Mouse (Mus musculus) lung, postnatal 14 days (tissue): ENCODE results near the gene Cad.

Experiments
- DNase-seq: peaks from one replicate; pipeline ENCODE4 v3.0.0; 2021

Cad gene

GRCm38 (mm10) chr5:31071059-31071458, 16.5 kb downstream of the Cad start:
- DNase-seq: no peak

GRCm38 (mm10) chr5:31071821-31072220, 17.2 kb downstream of the Cad start:
- no peak for DNase-seq

- DNase-seq: no peak
These were observed 18.6 kb downstream of the Cad start for GRCm38 (mm10) chr5:31073176-31073575.

DNA sequence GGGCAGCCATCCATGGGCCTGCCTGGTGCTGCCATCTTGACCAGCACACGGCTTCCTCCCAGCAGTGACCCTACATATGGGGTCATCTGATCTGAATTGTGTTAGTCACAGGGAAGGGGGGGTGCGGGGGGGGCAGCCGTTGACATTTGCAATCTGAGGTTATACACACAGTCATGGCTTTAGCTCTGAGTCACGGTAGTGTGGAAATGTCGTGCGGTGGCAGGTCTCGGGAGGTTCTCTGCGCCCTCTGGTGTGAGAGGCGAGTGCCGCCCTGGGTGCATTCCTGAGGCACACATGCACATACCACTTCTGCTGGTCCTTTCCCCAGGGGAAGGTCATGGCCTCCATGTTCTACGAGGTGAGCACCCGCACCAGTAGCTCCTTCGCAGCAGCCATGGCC, 21.8 kb downstream of the Cad start:
- no peak for DNase-seq

- peak; percentile 33 for DNase-seq
These were observed 25.6 kb downstream of the Cad start for GRCm38 (mm10) chr5:31080059-31080794.

DNA sequence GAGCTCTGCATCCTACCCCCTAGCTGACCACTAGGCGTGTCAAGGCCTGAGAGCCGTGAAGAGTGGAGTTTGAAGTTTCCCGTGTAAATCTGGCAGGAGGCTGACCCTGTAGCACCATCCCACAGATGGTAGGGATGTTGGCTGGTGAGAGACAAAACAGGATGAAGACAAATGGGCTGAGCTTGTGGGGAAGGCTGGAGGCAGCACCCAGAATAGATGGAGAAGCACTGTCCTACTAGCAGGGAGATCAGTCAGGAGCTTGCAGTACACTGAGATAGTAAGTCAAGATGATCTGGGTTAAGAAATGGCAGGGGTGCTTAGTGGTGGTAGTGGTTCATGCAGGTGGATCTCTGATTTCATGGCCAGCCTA, 26.2 kb downstream of the Cad start:
- DNase-seq: no peak

DNA sequence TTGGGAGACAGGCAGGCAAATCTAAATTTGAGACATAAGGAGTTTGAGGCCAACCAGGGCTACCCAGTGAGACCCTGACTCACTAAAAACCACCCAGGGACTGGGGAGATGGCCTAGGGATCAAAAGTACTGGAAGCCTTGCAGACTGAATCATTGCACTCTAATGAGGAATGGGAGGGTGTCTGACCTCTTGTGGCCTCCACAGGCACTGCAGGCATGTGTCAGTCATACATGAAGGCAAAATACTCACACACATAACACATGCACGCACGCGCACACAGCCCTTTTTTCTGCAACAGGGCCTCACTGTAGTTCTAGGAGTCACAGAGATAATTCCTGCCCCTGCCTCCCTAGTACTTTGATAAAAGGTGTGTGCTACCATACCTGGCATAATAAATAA, 26.8 kb downstream of the Cad start:
- peak; percentile 57 for DNase-seq

DNA sequence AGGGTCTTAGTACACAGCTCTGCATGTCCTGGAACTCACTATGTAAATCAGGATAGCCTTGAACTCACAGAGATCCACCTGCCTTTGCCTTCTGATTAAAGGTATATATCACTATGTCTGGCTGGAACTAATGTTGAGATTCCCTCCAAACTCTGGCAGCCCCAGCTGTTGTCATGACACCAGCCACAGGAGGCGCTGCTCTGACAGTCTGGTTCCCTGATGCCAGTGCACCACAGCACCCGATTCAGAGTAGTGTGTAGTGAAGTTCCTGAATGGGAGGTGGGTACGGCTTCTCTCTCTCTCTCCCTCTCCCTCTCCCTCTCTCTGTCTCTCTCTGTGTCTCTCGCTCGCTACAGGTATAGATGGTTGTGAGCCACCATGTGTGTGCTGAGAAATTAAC, 27.8 kb downstream of the Cad start:
- DNase-seq: peak; percentile 72

DNA sequence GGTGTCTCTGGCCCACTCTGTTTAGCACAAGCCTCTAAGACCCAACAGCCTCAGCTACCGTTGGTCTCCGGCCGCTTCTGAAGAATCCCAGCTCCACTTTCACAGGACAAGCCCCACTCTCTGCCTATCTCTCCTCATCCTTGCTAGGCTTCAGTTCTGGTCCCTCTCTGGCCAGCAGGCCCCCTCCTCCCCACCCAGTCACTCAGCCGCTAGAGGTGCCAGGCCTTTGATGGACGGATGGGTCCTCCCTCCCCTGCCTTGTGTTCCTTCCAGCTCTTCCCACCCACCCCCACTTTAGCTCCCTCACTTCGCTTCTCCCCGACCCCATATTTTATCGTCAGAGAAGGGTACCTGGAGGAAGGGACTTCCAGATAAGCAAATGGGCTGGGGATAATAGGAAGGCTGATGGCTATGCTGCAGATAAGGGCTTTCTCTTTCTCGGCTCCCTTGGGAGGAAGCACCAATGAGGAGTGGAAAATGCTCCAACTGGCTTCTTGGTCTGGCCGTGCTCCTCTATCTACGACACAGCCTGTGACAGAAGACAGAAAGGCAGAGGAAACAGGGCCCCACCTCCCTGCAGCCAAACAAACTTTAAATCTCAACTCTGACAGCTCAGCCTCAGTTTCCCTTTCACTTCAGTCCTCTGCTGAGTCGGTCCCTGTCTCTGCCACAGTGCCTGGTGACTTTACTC, 28.5 kb downstream of the Cad start:
- peak; percentile 14 for DNase-seq

GRCm38 (mm10) chr5:31083949-31084348, 29.4 kb downstream of the Cad start:
- DNase-seq: no peak

- DNase-seq: no peak
These were observed 32.0 kb downstream of the Cad start for GRCm38 (mm10) chr5:31086606-31087005.

DNA sequence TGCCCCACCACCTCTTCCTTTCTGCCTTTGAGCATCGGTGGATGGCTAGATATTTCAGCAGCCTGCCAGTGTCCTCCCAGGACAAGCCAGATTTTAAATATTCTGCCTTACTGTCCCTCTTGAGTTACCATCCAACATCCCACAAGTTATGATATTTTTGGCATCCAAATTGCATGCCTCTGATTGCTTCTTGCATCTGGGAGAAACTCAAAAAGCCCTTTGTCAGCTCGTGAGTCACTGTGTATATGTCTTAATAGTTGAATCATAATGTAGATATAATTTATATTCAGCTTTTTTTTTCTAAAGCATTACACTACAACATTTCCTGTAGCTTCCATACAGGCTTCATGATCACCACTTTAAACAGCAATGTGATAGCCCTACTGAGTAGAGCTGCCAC, 32.6 kb downstream of the Cad start:
- DNase-seq: no peak

- no peak for DNase-seq
These were observed 37.8 kb downstream of the Cad start for GRCm38 (mm10) chr5:31092231-31092975.

- peak; percentile 36 for DNase-seq
These were observed 38.8 kb downstream of the Cad start for GRCm38 (mm10) chr5:31093151-31094041.

- no peak for DNase-seq
These were observed 39.7 kb downstream of the Cad start for GRCm38 (mm10) chr5:31094100-31094798.

DNA sequence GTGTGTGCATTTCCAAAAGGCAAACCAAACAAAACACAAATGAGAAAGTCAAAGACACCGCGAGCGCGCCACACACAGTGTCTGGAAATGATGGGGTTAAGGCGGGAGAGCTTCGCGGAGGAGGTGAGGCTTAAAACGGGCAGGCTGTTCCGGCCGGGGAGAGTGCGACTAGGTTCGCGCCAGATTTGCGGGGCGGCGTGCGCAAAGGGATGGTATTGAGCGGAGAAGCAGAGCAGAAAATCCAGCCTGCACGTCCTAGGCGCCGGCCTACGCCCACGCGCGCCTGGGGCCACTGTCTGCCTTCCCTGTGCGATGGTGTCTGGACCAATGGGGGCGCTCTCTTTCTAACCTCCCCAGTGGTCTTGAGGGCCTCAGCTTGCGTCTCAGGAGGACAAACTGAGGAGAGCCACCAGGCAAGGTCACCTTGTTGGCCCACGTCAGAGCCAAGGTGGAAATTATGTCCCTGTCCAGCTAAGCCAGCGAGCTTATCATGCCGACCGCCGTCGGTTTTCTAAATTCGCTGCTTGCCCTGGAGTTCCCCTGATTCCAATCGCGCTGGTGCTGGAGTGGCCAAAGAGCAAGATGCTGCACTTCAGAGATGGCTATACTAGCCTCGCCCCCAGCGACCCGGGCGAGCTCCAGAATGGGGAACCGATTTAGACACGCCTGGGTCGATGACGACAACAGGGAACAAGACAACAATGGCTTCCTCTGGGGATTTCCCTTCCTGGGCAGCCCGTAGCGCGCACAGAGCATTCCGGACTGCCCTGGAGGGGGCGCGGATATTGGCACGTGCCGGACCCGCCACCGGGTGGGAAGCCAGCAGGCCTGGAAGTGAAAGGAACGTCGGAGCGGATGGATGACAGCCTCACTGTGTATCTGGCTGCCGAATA, 40.5 kb downstream of the Cad start:
- DNase-seq: peak; percentile 68

DNA sequence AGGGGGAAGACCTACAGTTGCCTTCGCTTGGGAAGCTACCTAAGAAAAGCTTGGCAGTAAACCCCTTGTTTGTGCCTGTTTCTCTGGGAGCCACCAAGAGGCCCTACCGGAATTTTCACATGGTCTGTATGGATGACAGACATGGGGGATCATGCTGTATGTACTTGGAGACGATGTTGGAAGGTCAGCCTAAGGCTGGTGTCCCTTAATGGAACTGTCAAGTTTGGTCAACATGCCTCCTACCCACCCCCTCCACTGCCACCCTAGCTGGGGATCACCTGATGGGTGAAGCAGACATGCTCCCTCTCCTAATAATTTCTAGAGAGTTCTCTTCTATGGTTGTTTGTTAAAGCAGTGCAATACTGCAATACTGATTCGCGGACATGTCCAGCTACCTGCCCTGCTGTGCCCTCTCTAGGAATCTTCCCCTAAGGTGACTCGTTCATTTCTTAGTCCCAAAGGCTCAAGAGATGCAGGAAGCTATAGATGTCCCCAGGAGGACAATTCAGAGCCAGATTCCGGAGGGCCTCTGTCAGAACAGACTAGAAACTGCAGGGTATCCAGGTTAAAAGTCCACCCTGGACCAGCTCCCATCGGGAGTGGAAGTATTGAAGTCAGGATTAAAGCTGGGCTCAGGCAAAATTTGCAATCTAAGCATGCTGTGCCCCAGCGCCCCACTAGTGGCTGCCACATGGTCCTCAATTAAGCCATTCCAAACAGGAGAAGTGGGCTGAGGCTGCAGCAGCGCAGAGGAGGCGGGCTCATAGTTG, 41.3 kb downstream of the Cad start:
- DNase-seq: no peak

- DNase-seq: no peak
These were observed 51.3 kb downstream of the Cad start, which contains the start of gene Dnajc5g for GRCm38 (mm10) chr5:31105814-31106335. Gene Dnajc5g, plus strand, starts transcription at chr5:31106285.

DNA sequence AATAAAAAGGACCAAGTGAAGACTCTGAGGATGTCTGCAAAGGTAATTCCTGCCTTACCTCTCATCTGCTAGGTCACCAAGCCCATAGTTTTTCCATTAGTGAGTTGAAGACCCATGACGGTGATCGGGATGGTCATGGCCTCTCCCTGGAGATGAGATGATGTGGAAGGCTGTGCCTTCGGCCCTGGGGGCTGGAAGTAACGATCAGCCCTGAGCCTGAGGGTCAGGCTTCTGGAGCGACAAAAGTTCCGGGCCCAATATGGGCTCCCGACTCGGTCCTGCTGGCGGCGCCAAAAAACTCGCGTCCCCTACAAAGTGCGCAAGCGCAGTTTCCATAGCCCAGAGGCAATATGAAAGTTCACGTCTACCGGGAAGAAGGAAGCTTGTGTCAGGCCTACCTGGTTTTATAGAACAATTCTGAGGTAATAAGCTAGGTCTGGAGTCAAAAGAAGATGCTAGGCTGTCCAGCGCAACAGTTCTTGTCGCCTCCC, 53.5 kb downstream of the Cad start, which contains the start of gene Slc30a3:
Gene Slc30a3 (minus strand): TSS at position 238 of the 491 bp plus-strand sequence.
- no peak for DNase-seq

DNA sequence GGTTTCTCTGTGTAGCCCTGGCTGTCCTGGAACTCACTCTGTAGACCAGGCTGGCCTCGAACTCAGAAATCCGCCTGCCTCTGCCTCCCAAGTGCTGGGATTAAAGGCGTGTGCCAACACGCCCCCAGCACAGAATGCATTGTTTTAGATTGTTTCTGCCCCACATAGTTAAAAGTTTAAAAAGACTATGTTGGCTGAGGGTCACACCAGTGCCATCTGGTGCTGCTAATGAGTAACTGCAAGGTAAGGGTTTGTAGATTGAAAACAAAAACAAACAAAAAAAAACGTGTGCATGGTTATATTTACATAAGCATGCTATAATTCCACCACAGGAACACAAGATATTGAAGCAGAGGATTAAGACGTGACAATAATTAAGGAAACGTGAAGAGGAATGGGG, 56.2 kb downstream of the Cad start:
- DNase-seq: no peak
